In genomic region chr9:61032448-61033433, GRCm38 (mm10) we compare ENCODE assay signal across 8 mouse cellular contexts.
DNase-seq lines count a peak whose midpoint lies in the region; ATAC-seq lines count a peak whose summit lies in the region.

No protein-coding gene starts in this region.

- no peaks in the 10 kb centered on the region for H3K9me3 ChIP-seq in heart, embryonic 15.5 days (replicated peaks)
- H3K9me3 ChIP-seq in neural tube, embryonic 13.5 days, result no peaks in the 10 kb centered on the region
- H3K9me3 ChIP-seq in stomach, embryonic 16.5 days (replicated peaks; ENCODE audit: control insufficient read depth, low read length), result no peaks in the 10 kb centered on the region

- H3K27me3 ChIP-seq in heart, embryonic 15.5 days, result peaks cover 43% of the 10 kb centered on the region
- H3K27me3 ChIP-seq in neural tube, embryonic 13.5 days, result peaks cover 17% of the 10 kb centered on the region
- no peaks in the 10 kb centered on the region for H3K27me3 ChIP-seq in stomach, embryonic 16.5 days (ENCODE audit: control insufficient read depth, insufficient read depth, low read length)

- H3K4me1 ChIP-seq in heart, embryonic 15.5 days (replicated peaks), result peaks cover 11% of the 10 kb centered on the region; the same call in 1 of the 2 replicates
- H3K4me1 ChIP-seq in neural tube, embryonic 13.5 days (replicated peaks), result peaks cover 36% of the 10 kb centered on the region
- peaks cover 12% of the 10 kb centered on the region; the same call in 1 of the 2 replicates for H3K4me1 ChIP-seq in stomach, embryonic 16.5 days (ENCODE audit: control insufficient read depth, insufficient read depth, low read length)

- WGBS in heart, embryonic 15.5 days, result 57% methylated on average over 23 of the region's 23 CpGs
- WGBS in neural tube, embryonic 13.5 days, result 61% methylated on average over 23 of the region's 23 CpGs
- WGBS in stomach, embryonic 16.5 days, result 53% methylated on average over 23 of the region's 23 CpGs

- no peak overlapping the region for H3K4me3 ChIP-seq in heart, embryonic 15.5 days
- H3K4me3 ChIP-seq in neural tube, embryonic 13.5 days, result no peak overlapping the region
- no peak overlapping the region for H3K4me3 ChIP-seq in stomach, embryonic 16.5 days (replicated peaks; ENCODE audit: low read length)

- H3K27ac ChIP-seq in heart, embryonic 15.5 days, result peak overlapping the region; percentile 5; the same call in 1 of the 2 replicates
- peak overlapping the region; percentile 55; the same call in 1 of the 2 replicates for H3K27ac ChIP-seq in neural tube, embryonic 13.5 days (replicated peaks)
- H3K27ac ChIP-seq in stomach, embryonic 16.5 days (ENCODE audit: low read length), result peak overlapping the region; percentile 86

- H3K4me2 ChIP-seq in heart, embryonic 15.5 days, result 0 out of 2 replicates have a peak overlapping the region, but pooled peaks have one; percentile 24
- no peak overlapping the region for H3K4me2 ChIP-seq in neural tube, embryonic 13.5 days
- peak overlapping the region; percentile 41 for H3K4me2 ChIP-seq in stomach, embryonic 16.5 days (ENCODE audit: low read depth, low read length)

- ATAC-seq in heart, embryonic 15.5 days (replicated peaks; ENCODE audit: insufficient number of reproducible peaks, insufficient read depth, low FRiP score, low read depth), result no peak
- no peak for ATAC-seq in neural tube, embryonic 13.5 days (ENCODE audit: low read depth)
- ATAC-seq in stomach, embryonic 16.5 days (ENCODE audit: insufficient read depth, low FRiP score), result 0 out of 2 replicates have a peak, but pooled peaks have one; percentile 2

- no peaks in the 10 kb centered on the region for H3K36me3 ChIP-seq in heart, embryonic 15.5 days
- no peaks in the 10 kb centered on the region for H3K36me3 ChIP-seq in neural tube, embryonic 13.5 days
- no peaks in the 10 kb centered on the region for H3K36me3 ChIP-seq in stomach, embryonic 16.5 days (ENCODE audit: control insufficient read depth, insufficient read depth, low read length)

- DNase-seq in heart, adult 8-10 months (ENCODE audit: low spot score), result no peak
- DNase-seq in neural tube, embryonic 10.5 days (ENCODE audit: extremely low spot score, low spot score), result no peak
- DNase-seq in layer of hippocampus, postnatal 10 days (ENCODE audit: low spot score in 2 of 2), result peak; percentile 52 to 65
- DNase-seq in thymus, postnatal 0 days (ENCODE audit: low spot score), result no peak
- no peak for DNase-seq in retina, embryonic 14.5 days (ENCODE audit: low spot score)

- no peak overlapping the region for H3K9ac ChIP-seq in heart, embryonic 15.5 days
- H3K9ac ChIP-seq in neural tube, embryonic 13.5 days, result no peak overlapping the region
- peak overlapping the region; percentile 44 for H3K9ac ChIP-seq in stomach, embryonic 16.5 days (ENCODE audit: low read length)

Comparison
In these comparisons a context has a peak if more than half of its experiments do, and no peak if none do; other contexts are left out.
1. H3K27ac ChIP-seq: peak in every context shown above with its lines; median percentile 86 in stomach, embryonic 16.5 days; 55 in neural tube, embryonic 13.5 days; 5 in heart, embryonic 15.5 days.
2. DNase-seq: peak in layer of hippocampus, postnatal 10 days (2 of 2); none in heart, adult 8-10 months (single experiment), neural tube, embryonic 10.5 days (single experiment), thymus, postnatal 0 days (single experiment) and retina, embryonic 14.5 days (single experiment).